ENCODE assay signal across 24 mouse cellular contexts in the genomic region with DNA sequence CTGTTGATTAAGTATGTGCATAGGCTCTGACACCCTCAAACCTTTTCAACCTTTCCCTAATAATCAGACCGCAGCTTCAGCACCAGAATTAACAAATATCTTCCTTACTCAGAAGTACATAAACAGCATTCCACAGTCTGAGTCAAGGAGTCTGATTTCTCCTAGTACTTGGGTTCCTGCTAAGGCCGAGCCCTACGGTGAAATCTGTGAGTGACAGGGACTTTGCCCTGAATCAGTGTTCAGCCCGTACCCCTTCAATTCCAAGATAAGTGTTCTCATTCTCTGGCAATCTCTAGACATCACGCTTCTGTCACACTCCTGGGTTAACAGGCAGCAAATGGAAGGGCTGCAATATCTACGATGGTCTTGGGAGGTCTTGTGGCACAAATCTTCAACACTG.
A peak's percentile ranks its signal among the peaks of the same experiment; 100 is the strongest.
DNase-seq lines count a peak whose midpoint lies in the region; ATAC-seq and TF ChIP-seq lines count a peak whose summit lies in the region.
"Had no signal": no experiment of that assay in that cellular context is flagged by ENCODE, and none has a peak within 500 bp of the region (broad histone marks: within the 10 kb centered on the region; RNA-seq: fewer than 3 reads in every experiment).

No protein-coding gene starts in this region.

- no peak for ATAC-seq in forebrain, embryonic 15.5 days (replicated peaks)
- no peak for ATAC-seq in forebrain, embryonic 13.5 days
- no peak for ATAC-seq in forebrain, embryonic 16.5 days
- peak; percentile 66; the same call in 1 of the 2 replicates for ATAC-seq in intestine, embryonic 15.5 days
- ATAC-seq: activated CD4-positive, CD25-positive, alpha-beta regulatory T cell, adult 4 months; CD4-positive, CD25-positive, alpha-beta regulatory T cell, adult 4 months; forebrain, postnatal 0 days; Patski had no signal

- 0 out of 2 replicates have a peak overlapping the region, but pooled peaks have one; percentile 26 for H3K27ac ChIP-seq in forebrain, embryonic 10.5 days
- H3K27ac ChIP-seq in forebrain, embryonic 15.5 days (replicated peaks): no peak overlapping the region
- peak overlapping the region; percentile 4; the same call in 1 of the 2 replicates for H3K27ac ChIP-seq in forebrain, embryonic 13.5 days
- no peak overlapping the region for H3K27ac ChIP-seq in forebrain, embryonic 16.5 days (ENCODE audit: low read length)
- no peak overlapping the region for H3K27ac ChIP-seq in intestine, embryonic 15.5 days
- H3K27ac ChIP-seq in olfactory bulb, adult 2 months (ENCODE audit: insufficient read depth, low read depth, low read length): 0 out of 2 replicates have a peak overlapping the region, but pooled peaks have one; percentile 33
- H3K27ac ChIP-seq: embryonic facial prominence, embryonic 10.5 days; embryonic facial prominence, embryonic 12.5 days had no signal

- no peak for TF ChIP-seq POLR2A in olfactory bulb, adult 2 months (IDR thresholded peaks at IDR 0.05; ENCODE audit: insufficient read depth, low read depth, low read length)

- H3K9me3 ChIP-seq in forebrain, embryonic 10.5 days: no peaks in the 10 kb centered on the region
- no peaks in the 10 kb centered on the region for H3K9me3 ChIP-seq in forebrain, embryonic 15.5 days
- no peaks in the 10 kb centered on the region for H3K9me3 ChIP-seq in forebrain, embryonic 13.5 days (replicated peaks)
- no peaks in the 10 kb centered on the region for H3K9me3 ChIP-seq in forebrain, embryonic 16.5 days (ENCODE audit: control insufficient read depth, low read length)
- H3K9me3 ChIP-seq in intestine, embryonic 15.5 days: no peaks in the 10 kb centered on the region
- H3K9me3 ChIP-seq: embryonic facial prominence, embryonic 10.5 days; embryonic facial prominence, embryonic 12.5 days; G1E had no signal

- H3K9ac ChIP-seq in forebrain, embryonic 15.5 days (replicated peaks): no peak overlapping the region
- H3K9ac ChIP-seq in forebrain, embryonic 13.5 days: no peak overlapping the region
- H3K9ac ChIP-seq in forebrain, embryonic 16.5 days (replicated peaks; ENCODE audit: low read depth, low read length): no peak overlapping the region
- H3K9ac ChIP-seq in intestine, embryonic 15.5 days: no peak overlapping the region
- H3K9ac ChIP-seq: embryonic facial prominence, embryonic 12.5 days; forebrain, postnatal 0 days had no signal

- no peak overlapping the region for H3K4me3 ChIP-seq in forebrain, embryonic 10.5 days
- no peak overlapping the region for H3K4me3 ChIP-seq in forebrain, embryonic 15.5 days
- no peak overlapping the region for H3K4me3 ChIP-seq in forebrain, embryonic 13.5 days
- H3K4me3 ChIP-seq in forebrain, embryonic 16.5 days (replicated peaks; ENCODE audit: low read length): no peak overlapping the region
- H3K4me3 ChIP-seq in intestine, embryonic 15.5 days (replicated peaks): no peak overlapping the region
- H3K4me3 ChIP-seq in olfactory bulb, adult 2 months (ENCODE audit: insufficient read depth, low read depth, low read length): no peak overlapping the region
- H3K4me3 ChIP-seq: embryonic facial prominence, embryonic 10.5 days; embryonic facial prominence, embryonic 12.5 days had no signal

- peaks cover 64% of the 10 kb centered on the region for H3K4me1 ChIP-seq in forebrain, embryonic 10.5 days
- H3K4me1 ChIP-seq in forebrain, embryonic 15.5 days: peaks cover 39% of the 10 kb centered on the region
- H3K4me1 ChIP-seq in forebrain, embryonic 13.5 days: peaks cover 59% of the 10 kb centered on the region
- peaks cover 16% of the 10 kb centered on the region; the same call in 1 of the 2 replicates for H3K4me1 ChIP-seq in forebrain, embryonic 16.5 days (replicated peaks; ENCODE audit: control insufficient read depth, insufficient read depth, low read length)
- H3K4me1 ChIP-seq in intestine, embryonic 15.5 days (replicated peaks): no peaks in the 10 kb centered on the region
- H3K4me1 ChIP-seq in olfactory bulb, adult 2 months (ENCODE audit: control insufficient read depth, insufficient read depth, low read length): peaks cover 10% of the 10 kb centered on the region

- no peak for DNase-seq in forebrain, embryonic 10.5 days (ENCODE audit: extremely low spot score, low spot score)
- no peak for DNase-seq in gastrocnemius, postnatal 14 days
- DNase-seq: adrenal gland, adult 8-10 months; adrenal gland, postnatal 14 days; adrenal gland, postnatal 36 days; B cell, adult 2 months; cerebellum, adult 11-12 months; cerebellum, adult 2 months; cerebellum, adult 9-10 months; cerebellum, postnatal 10 days; cerebellum, postnatal 25 days; forebrain, postnatal 0 days had no signal

- intact Hi-C loops in gastrocnemius, postnatal 14 days (cut with DNase I; ENCODE audit: low total_unique reads): no loop called here

- H3K36me3 ChIP-seq in forebrain, embryonic 10.5 days (replicated peaks): no peaks in the 10 kb centered on the region
- no peaks in the 10 kb centered on the region for H3K36me3 ChIP-seq in forebrain, embryonic 15.5 days
- H3K36me3 ChIP-seq in forebrain, embryonic 13.5 days (ENCODE audit: poor library complexity, severe bottlenecking): no peaks in the 10 kb centered on the region
- no peaks in the 10 kb centered on the region for H3K36me3 ChIP-seq in forebrain, embryonic 16.5 days (ENCODE audit: control insufficient read depth, insufficient read depth)
- no peaks in the 10 kb centered on the region for H3K36me3 ChIP-seq in intestine, embryonic 15.5 days
- H3K36me3 ChIP-seq: embryonic facial prominence, embryonic 10.5 days; embryonic facial prominence, embryonic 12.5 days; G1E had no signal

- TF ChIP-seq CTCF in olfactory bulb, adult 2 months (IDR thresholded peaks at IDR 0.05; ENCODE audit: insufficient read depth, low read depth, low read length): no peak

- H3K27me3 ChIP-seq in forebrain, embryonic 10.5 days (ENCODE audit: poor library complexity, severe bottlenecking): no peaks in the 10 kb centered on the region
- no peaks in the 10 kb centered on the region for H3K27me3 ChIP-seq in forebrain, embryonic 15.5 days
- no peaks in the 10 kb centered on the region for H3K27me3 ChIP-seq in forebrain, embryonic 13.5 days
- H3K27me3 ChIP-seq in forebrain, embryonic 16.5 days (replicated peaks; ENCODE audit: control insufficient read depth, insufficient read depth, low read length): no peaks in the 10 kb centered on the region
- H3K27me3 ChIP-seq in intestine, embryonic 15.5 days (replicated peaks): no peaks in the 10 kb centered on the region
- H3K27me3 ChIP-seq: CH12.LX; embryonic facial prominence, embryonic 12.5 days had no signal

- 52% methylated on average over 6 of the region's 6 CpGs for WGBS in forebrain, embryonic 10.5 days
- 39% methylated on average over 6 of the region's 6 CpGs for WGBS in forebrain, embryonic 15.5 days
- 36% methylated on average over 6 of the region's 6 CpGs for WGBS in forebrain, embryonic 13.5 days
- WGBS in forebrain, embryonic 16.5 days: 40% methylated on average over 6 of the region's 6 CpGs
- 56% methylated on average over 6 of the region's 6 CpGs for WGBS in intestine, embryonic 15.5 days
- 66% methylated on average over 6 of the region's 6 CpGs for WGBS in olfactory bulb, adult 2 months

- no peak overlapping the region for H3K4me2 ChIP-seq in forebrain, embryonic 15.5 days (replicated peaks)
- no peak overlapping the region for H3K4me2 ChIP-seq in forebrain, embryonic 13.5 days
- H3K4me2 ChIP-seq in forebrain, embryonic 16.5 days (ENCODE audit: low read length): no peak overlapping the region
- H3K4me2 ChIP-seq in intestine, embryonic 15.5 days (replicated peaks): no peak overlapping the region
- H3K4me2 ChIP-seq: embryonic facial prominence, embryonic 12.5 days had no signal

Comparison
In these comparisons a context has a peak if more than half of its experiments do, and no peak if none do; other contexts are left out.
1. H3K27ac ChIP-seq: peak in forebrain, embryonic 10.5 days (single experiment), forebrain, embryonic 13.5 days (single experiment) and olfactory bulb, adult 2 months (single experiment); none in forebrain, embryonic 15.5 days (single experiment), forebrain, embryonic 16.5 days (single experiment) and intestine, embryonic 15.5 days (single experiment).